Mouse (Mus musculus): ENCODE measurements around the gene Dlx5. TPM values are rescaled to one million over a fixed set of nuclear protein-coding genes. Genes with fewer than 3 reads are reported as not detected.

The Dlx5 gene
- not detected in 2 replicates for total RNA-seq (2017)

DNA sequence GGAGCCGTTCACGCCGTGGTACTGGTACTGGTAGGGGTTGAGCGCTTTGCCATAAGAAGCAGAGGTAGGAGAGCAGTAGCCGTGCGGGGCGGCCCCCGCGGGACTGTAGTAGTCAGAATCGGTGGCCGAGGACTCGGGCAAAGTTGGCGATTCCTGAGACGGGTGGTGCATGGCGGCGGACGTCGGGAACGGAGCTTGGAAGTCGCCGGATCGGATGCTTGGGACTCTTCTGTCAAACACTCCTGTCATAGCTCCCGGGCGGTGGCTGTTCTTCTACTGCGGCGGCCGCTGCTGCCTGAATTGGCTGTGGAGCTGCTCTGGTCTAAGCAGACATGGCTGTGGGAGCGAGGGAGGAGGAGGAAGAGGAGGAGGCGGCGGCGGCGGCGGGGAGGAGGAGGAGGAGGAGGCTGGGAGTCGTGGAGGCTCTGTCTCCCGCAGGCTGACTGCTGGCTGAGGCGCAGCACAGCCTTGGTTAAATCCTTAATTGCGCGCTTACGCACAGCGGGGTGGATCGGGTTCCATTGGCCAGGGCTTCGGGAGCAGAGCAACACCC is at the start of gene Dlx5:
TSS of gene Dlx5 (minus strand) at position 448 of the 553 bp plus-strand sequence.
- 0 out of 2 replicates have a peak, but pooled peaks have one; percentile 6 for ATAC-seq (replicated peaks; ENCODE audit: low read depth, poor library complexity, severe bottlenecking)

DNA sequence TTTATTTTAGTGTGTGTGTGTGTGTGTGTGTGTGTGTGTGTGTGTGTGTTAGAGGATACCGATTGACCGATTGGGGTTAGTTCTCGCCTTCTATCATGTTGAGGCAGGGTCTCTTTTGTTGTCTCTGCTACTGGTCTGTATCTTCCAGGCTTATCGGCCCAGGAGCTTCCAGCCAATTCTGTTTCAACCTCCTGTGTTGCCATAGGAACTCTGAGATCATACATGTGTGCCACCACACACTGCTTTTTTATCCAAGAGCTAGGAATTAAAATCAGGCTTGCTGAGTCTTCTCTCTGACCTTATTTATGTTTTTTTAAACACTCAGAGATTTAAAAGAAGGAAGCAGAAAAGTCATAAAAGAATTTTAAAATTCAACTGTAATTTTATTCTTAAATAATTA is 49.6 kb upstream of the Dlx5 start:
- ATAC-seq (replicated peaks; ENCODE audit: low read depth, poor library complexity, severe bottlenecking) = no peak

DNA sequence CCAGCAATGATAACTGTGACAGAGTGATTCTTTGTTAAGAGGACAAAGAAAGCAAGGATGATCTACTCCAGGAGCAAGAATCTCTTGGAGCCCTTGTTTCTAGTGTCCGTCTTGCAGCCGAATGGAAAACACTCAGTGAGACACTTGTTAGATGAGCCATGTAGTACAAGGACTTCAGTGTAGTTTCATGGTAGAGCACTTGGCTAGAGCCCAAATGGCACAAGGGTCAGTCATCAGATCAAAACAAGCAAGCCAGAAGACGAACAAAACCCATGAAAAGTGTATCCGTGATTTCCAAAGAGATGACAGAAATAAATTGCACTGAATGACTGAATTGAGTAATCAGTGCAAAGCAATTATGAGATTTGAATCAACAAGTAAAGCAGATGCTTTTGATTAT is 48.9 kb upstream of the Dlx5 start:
- no peak for ATAC-seq (replicated peaks; ENCODE audit: low read depth, poor library complexity, severe bottlenecking)

DNA sequence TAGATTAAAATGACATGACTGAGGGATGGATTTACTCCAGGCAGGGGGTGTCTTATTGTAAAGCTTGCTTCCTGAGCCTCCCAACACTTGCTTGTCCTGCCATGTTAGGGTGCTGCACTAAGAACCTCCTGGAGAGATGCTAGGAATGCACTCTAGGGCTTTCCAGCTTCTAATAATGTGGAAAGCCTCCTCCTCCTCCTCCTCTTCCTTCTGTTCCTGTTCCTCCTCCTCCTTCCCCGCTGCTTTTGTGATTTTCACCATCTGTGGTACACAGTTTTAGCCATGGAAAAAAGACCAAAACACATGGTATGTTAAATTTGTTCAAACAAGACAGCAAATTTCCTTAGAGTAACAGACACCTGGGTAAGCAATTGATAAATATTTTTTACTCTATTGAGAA is 43.4 kb upstream of the Dlx5 start:
- no peak for ATAC-seq (replicated peaks; ENCODE audit: low read depth, poor library complexity, severe bottlenecking)

DNA sequence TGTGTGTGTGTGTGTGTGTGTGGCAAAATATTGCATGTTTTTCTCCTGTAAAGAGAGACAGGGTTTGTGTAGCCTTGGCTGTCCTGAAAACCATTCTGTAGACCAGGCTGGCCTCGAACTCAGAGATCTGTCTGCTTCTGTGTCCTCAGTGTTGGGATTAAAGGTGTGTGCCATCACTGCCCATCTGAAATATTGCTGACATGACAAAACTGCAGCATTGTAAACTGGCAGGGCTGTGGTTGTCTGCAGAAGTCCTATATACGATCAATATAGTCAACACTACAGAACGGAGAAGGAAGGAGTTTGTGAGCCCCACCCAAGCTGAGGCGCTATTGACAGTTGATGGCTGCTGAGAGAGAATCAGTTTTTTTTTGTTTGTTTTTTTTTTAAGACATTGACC is 35.4 kb upstream of the Dlx5 start:
- ATAC-seq (replicated peaks; ENCODE audit: low read depth, poor library complexity, severe bottlenecking) = no peak

DNA sequence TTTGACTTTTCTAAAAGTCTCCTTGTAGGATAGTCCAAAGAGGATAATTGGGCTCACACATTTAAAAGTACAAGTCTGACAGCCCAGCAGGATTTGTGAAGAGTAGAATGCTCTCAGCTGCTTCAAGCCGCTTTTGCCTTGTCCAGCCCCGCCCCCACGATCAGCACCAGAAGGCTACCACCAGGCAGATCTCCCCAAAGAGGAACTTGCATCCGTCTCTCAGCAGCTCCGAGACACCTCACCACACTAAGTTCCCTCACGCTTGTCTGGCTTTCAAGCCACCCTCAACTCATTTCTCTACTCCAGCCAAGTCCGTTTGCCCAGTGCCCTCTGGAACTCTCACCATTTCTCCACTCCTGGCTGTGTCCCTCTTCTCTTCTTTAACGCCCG is 33.6 kb upstream of the Dlx5 start:
- ATAC-seq (replicated peaks; ENCODE audit: low read depth, poor library complexity, severe bottlenecking) = peak; percentile 84

DNA sequence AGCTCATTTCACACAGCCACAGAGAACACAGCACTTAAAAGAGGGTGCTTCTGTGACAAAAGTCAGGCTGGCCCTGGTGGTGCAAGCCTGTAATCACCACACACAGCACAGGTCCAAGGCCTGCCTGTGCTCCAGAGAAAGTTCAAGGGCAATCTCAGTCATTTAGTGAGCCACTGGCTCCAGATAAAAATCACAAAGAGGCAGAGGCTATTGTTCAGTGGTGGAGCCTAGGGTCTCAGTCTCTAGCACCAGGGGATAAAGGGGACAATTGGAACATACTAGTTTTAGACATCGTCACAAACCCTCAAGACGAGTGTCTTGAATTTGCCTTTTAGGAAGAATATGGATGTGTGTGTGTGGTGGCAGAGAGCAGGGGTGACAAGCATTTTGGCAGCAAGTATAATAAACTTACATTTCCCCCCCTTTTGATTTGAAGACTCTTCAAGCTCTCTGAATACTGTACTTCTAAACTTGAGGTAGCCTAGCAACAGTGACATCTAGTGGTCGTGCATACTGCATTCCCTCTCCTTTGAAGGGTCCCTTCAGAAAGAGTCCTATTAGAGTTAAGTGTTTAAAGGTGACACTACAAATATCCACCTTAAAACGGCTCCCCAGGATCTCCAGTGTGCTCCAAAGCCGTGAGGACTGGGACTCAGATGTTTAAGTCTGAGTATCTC is 33.1 kb upstream of the Dlx5 start:
- ATAC-seq (replicated peaks; ENCODE audit: low read depth, poor library complexity, severe bottlenecking) = peak; percentile 91

DNA sequence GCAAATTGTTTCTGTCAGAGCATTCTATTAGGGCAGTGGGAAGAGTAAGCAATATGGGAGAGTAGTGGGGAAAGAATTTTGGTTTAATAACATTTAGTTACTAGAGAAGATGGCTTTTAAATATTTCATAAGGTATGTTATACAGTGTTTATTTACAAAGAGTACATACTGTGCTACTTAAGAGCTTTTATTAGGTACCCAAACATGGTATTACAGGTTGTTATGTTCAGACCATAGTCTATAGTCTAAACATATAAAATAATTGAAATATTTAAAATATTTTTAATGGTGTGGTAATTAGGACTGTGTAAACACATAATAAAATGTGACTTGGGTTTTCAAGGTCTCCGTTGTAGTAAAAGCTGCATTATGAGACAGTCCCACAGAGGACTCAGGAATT is 32.4 kb upstream of the Dlx5 start:
- ATAC-seq (replicated peaks; ENCODE audit: low read depth, poor library complexity, severe bottlenecking) = no peak

DNA sequence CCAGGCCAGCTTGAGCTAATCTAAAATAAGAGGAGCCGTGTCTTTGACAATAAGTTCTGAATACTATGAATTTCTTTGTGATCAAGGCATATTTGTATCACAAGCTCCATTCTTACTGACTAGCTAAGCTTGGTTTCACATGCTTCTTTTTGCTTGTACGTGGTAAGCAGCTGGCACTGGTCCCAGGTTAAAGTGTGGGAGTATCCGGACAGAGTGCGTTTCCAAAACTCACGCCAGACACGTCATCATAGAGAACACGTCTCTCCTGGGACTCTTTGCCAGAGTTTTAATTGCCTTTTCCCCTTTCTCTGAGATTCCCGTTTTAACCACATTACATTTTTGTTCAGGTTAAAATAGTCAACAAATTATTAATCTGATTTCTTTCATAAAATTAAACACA is 27.7 kb upstream of the Dlx5 start:
- ATAC-seq (replicated peaks; ENCODE audit: low read depth, poor library complexity, severe bottlenecking) = no peak

DNA sequence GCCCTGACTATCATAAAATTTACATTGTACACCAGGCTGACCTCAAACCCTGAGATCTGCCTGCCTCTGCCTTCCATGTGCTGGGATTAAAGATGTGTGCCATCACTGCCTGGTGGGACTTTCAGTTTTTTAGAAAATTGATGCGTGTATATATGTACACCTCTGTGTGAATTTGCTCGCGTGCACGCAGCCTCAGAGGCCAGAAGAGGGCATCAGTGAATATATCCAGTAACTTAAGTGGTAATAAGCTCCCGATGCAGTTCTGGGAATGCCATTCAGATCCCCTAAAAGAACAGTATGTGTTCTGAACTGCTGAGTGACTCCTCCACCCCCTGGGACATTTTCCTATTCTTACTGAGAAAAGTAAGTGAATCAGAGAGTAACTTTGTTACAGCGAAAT is 8.2 kb upstream of the Dlx5 start:
- ATAC-seq (replicated peaks; ENCODE audit: low read depth, poor library complexity, severe bottlenecking) = no peak

DNA sequence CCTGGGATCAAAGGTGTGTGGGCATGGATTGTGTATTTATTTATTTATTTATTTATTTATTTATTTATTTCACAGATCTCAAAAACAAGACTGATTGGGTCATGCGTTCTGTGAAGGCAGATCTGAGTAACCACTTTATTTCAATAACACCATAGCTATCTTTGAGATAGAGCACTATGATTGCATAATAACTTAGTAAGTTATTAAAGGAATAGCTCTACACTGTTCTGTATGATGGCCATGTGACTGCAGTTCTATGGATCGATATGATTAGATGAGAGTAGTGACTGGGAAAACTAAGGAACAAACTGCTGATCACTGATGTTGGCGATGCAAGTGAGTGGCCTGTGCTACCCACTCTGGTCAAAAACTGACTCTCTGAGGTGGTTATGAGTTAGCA is 4.3 kb upstream of the Dlx5 start:
- no peak for ATAC-seq (replicated peaks; ENCODE audit: low read depth, poor library complexity, severe bottlenecking)

DNA sequence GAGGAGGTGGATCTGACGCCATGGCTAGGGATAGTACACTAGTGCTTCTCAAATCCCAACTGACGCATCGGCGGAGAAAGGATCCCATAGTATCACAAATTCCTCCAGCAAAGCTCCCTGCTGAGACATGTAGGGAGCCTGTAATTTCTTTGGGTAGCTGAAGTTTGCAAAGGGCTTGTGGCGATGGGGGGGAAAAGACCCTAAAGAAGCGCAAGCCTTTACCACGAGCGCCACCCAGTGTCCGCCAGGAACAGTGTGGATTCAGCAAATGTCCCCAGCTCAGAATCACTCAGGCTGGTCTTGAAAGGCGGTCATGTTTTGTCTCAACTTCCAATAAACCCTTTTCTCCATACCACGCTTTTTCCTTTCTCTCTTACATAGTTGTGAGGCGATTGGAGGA is 3.0 kb upstream of the Dlx5 start:
- peak; percentile 78 for ATAC-seq (replicated peaks; ENCODE audit: low read depth, poor library complexity, severe bottlenecking)

DNA sequence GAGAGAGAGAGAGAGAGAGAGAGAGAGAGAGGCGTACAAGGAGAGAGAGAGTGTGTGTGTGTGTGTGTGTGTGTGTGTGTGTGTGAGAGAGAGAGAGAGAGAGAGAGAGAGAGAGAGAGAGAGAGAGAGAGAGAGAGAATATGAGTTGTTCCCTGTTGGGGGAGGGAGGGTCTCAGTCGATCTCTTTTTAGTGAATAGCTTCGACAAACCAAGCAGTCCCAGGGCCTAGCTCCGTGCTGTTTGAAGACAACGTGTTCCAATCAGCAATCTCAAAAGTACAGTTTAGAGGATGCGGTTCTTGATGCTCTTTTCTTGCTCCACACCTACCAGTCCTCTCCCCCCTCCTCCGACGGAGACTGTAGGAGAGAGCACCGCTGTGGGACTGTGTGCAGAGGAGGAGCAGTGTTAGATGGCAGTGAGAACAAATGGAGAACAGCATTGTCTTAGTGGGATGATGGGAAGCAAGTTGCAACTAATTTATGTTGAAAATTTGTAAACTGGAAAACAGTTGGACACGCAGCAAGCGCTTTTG is 447 bp upstream of the Dlx5 start:
- ATAC-seq (replicated peaks; ENCODE audit: low read depth, poor library complexity, severe bottlenecking) = no peak

DNA sequence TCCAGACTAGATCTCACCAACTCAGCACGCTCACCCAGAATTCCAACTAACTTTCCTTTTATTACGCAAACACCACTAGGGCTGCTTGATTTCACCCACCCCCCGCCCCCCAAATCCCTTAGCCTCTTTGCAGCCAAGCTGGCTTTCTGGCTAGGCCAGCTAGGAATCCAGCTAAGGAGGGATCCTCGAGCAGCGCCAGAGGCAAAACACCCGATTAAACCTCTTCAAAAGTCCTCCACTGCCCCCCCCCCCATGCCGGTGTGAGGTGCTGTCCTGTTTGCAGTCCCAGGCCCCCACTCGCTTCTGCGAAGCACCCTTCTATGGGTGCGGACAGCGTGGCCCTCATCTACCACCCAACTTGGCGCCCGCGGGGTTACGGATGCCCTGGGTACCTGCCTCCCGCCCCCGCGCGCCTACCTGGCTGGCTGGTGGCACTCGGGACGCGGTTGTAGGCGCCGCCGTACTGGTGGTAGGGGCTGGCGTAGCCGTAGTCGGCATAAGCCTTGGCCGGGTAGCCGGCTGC is 709 bp downstream of the Dlx5 start:
- no peak for ATAC-seq (replicated peaks; ENCODE audit: low read depth, poor library complexity, severe bottlenecking)

DNA sequence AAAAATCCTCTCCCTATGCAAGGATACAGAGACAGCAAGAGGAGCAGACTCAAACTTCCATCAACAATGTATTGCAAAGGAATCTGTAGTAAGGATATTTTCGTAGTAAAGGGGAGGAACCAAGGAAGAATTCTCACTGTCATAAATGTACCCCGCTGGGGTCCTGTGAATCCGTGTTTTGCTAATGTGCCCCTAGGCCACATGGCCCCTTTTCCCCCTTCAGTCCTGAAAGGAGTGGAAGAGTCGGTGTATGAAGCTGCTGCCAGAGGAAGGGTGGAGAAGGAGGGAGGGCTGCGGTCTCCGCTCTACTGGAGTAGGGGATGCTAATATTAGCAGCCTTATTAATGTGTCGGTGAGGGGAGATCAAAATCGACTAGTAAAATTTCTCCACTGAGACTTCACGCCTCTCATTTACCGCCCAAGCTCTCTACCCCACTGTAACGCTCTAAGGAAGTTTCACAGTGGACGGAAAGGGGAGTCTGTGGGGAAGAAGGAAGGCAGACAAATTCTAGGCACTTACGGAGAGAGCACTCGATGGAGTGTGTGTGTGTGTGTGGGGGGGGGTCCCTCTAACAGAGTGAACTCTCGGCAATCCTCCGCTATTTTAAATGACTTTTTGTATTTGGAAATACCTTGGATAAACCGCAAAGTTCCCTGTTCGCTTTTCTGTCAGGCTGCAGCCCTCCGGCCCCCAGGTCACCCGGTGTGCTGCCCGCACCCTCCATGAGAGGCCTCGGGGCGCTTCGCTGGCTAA is 1.3 kb downstream of the Dlx5 start:
- ATAC-seq (replicated peaks; ENCODE audit: low read depth, poor library complexity, severe bottlenecking) = no peak

DNA sequence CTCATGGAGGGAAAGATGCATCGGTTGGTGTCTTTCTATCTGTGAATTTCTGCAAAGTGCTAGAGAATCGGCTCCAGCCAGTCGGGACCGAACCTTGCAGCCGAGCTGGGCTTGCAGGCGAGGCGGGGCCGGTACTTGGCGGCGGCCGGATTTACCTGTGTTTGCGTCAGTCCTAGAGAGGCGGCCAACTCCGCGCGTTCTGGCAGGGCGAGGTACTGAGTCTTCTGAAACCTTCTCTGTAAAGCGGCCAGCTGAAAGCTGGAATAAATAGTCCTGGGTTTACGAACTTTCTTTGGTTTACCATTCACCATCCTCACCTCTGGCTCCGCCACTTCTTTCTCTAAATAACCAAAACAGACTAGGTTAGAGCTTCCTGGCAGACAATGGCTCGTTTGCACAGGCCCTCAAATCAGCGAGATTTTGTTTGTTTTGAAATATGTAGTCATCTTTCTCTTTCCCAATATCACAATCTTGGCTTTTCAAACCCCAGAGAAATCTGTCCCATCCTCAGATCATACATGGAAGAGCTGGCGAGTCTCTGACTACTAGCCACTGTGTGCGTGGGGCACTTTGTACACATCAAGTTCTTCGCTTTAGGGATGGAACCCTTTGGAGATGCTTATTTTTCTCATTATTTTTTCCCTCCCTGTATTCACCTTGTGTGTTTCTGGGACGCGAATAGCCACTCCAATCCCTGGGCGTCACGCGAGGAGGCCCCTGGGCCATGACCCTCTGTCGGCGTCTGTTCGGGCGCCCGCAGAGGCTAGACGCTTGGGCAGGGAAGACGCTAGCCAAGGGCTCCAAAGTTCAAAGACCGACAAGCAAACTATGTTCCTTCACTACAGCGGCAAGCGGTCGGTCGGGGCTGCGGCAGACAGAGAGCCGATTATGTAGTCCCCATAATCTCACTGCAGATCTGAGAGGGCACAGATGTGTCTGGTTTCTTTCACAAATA is 2.2 kb downstream of the Dlx5 start:
- no peak for ATAC-seq (replicated peaks; ENCODE audit: low read depth, poor library complexity, severe bottlenecking)

DNA sequence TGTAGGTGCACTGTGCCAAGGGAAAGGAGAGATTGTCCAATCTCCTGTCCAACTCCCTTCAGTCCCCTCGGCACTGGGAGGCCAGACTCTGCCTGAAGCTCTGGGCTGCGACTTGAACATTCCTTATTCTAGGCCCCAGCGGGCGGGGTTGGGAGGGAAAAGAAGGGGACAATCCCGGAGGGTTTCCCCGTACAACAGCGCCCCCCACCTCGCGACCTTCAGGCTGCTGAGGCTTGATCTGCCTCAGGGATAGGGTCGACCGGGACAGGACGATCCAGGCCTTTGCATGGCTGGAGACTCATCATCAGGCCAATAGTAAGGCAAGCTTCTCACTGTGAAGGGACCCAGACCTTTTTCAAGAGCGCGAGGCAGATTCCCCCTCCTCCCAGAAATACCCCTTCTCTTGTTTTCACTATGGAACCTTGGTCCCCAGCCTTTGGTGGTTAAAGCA is 3.0 kb downstream of the Dlx5 start:
- no peak for ATAC-seq (replicated peaks; ENCODE audit: low read depth, poor library complexity, severe bottlenecking)

DNA sequence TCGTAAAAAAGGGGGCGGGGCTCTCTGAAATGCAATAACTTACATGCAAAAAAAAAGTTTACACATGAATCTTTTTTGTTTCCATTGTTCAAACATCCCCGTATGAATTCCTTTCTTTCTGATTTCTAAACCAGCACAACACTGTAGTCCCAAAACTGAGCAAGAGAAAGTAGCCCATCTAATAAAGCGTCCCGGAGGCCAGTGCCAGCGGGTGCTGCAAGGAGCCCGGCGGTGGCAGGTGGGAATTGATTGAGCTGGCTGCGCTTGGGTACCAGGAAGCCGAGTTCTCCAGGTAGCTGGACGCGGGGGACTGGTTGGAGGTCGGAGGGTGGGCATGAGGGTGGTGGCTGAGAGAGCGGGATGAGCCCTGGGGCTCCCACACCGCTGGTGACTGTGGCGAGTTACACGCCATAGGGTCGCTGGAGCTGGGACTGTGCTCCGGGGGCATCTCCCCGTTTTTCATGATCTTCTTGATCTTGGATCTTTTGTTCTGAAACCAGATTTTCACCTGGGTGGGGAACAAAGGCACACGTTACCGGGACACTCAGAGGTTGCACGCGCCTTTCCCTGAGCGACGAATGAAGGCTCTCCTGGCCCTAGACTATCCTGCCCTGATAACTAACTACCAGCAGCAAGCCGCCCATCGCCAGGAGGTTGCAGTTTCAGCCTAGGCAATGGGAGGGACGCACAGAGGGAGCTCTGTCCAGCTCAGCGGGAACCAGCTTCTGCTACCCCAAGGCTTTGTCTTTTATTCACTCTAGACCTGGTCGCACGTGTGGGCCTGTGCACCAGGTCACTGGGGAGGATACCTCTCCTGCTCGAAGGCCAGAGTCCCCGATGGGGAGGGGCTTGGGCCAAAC is 3.7 kb downstream of the Dlx5 start:
- no peak for ATAC-seq (replicated peaks; ENCODE audit: low read depth, poor library complexity, severe bottlenecking)

DNA sequence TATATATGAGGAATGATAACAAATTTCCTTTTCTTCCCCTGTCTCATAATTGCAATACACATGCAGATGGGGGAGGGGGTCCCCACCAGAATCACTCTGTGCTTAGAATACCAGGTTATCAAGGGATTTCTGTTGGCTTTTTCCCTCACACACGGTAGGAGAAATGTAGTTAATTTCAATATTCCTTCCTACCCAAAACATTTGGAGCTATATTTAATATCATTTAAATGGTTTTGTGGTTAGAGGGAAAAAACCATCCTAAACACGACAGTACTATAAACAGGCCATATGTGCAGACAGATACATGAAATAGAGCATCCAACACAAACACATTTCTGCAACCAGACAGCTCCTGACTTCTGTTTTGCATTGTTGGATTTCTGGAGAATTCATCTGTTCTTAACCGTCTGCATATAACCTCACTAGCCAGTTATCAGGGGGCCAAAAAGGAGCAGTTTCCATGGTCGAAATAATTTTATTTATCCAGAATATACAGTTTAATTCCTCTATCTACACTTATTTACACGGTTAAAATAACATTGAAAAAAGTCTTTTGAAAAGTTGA is 4.5 kb downstream of the Dlx5 start:
- ATAC-seq (replicated peaks; ENCODE audit: low read depth, poor library complexity, severe bottlenecking) = no peak

Data from common myeloid progenitor, adult 5-6 weeks (primary cell).